9 mouse cellular contexts compared by ENCODE assay signal in the genomic region with DNA sequence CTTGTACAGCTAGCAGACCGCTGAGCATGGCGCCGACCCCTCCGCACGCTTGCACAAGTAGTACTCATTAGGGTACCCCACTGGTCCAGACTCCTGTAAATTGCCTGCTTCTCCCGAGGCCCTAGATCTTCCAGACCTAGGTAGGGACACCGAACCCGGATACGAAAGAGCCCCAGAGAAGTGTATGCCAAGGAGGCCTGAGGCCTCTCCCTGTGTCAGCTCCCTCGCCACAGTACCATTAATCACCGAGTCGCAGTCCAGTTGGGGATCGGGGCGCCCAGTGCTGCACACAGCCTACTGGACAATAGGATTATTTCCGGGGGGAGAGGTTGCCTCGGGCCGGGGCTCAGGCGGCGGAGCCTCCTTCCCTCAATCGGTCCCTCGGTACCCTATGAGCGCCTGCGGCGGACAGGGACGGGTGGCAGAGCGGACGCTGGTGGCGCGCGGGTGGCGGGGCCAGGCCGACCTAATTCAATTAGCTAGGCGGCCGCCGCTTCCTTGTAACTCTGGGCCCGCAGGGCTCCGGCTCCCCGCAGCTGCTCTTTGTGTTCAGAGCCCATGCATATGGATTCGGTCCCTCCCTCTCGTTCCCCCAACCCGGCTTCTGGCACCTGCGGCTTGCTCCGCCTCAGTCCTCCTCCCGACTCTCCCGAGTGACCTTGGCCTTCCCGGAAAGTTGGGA. TPM values are rescaled to one million over a fixed set of nuclear protein-coding genes. Genes with fewer than 3 reads are reported as not detected.
DNase-seq lines count a peak whose midpoint lies in the region; ATAC-seq and TF ChIP-seq lines count a peak whose summit lies in the region.
"Had no signal": no experiment of that assay in that cellular context is flagged by ENCODE, and none has a peak within 500 bp of the region (broad histone marks: within the 10 kb centered on the region; RNA-seq: fewer than 3 reads in every experiment).

No protein-coding gene starts in this region.

- H3K9me3 ChIP-seq in stomach, embryonic 14.5 days (ENCODE audit: control insufficient read depth, low read depth, low read length) = no peaks in the 10 kb centered on the region
- no peaks in the 10 kb centered on the region for H3K9me3 ChIP-seq in stomach, postnatal 0 days (ENCODE audit: control insufficient read depth, low read length)
- H3K9me3 ChIP-seq in forebrain, embryonic 14.5 days (replicated peaks; ENCODE audit: control insufficient read depth, low read length) = no peaks in the 10 kb centered on the region
- H3K9me3 ChIP-seq in limb, embryonic 15.5 days = no peaks in the 10 kb centered on the region
- H3K9me3 ChIP-seq: liver, embryonic 15.5 days had no signal

- peak overlapping the region; percentile 11; the same call in 1 of the 2 replicates for H3K4me3 ChIP-seq in stomach, embryonic 14.5 days (ENCODE audit: low read depth, low read length)
- no peak overlapping the region for H3K4me3 ChIP-seq in stomach, postnatal 0 days (ENCODE audit: low read depth, low read length)
- H3K4me3 ChIP-seq in forebrain, embryonic 14.5 days (ENCODE audit: low read depth, low read length) = peak overlapping the region; percentile 8; the same call in 1 of the 2 replicates
- no peak overlapping the region for H3K4me3 ChIP-seq in limb, embryonic 15.5 days
- H3K4me3 ChIP-seq in lung, adult 2 months (replicated peaks; ENCODE audit: extremely low read depth, low read depth, low read length) = no peak overlapping the region
- H3K4me3 ChIP-seq: liver, embryonic 15.5 days had no signal

- TF ChIP-seq CTCF in stomach, postnatal 0 days (IDR thresholded peaks at IDR 0.05; ENCODE audit: low read depth) = no peak
- no peak for TF ChIP-seq CTCF in lung, adult 2 months (IDR thresholded peaks at IDR 0.05; ENCODE audit: insufficient read depth, low read length)

- peaks cover 88% of the 10 kb centered on the region for H3K27me3 ChIP-seq in stomach, embryonic 14.5 days (ENCODE audit: control insufficient read depth, insufficient read depth, low read length)
- peaks cover 38% of the 10 kb centered on the region; the same call in 1 of the 2 replicates for H3K27me3 ChIP-seq in stomach, postnatal 0 days (ENCODE audit: control insufficient read depth, insufficient read depth, low read length)
- peaks cover 100% of the 10 kb centered on the region for H3K27me3 ChIP-seq in forebrain, embryonic 14.5 days (replicated peaks; ENCODE audit: control insufficient read depth, insufficient read depth, low read length)
- peaks cover 100% of the 10 kb centered on the region for H3K27me3 ChIP-seq in limb, embryonic 15.5 days

- H3K27ac ChIP-seq in stomach, embryonic 14.5 days (ENCODE audit: low read length) = no peak overlapping the region
- H3K27ac ChIP-seq in stomach, postnatal 0 days (replicated peaks) = no peak overlapping the region
- no peak overlapping the region for H3K27ac ChIP-seq in forebrain, embryonic 14.5 days (ENCODE audit: low read depth, low read length)
- H3K27ac ChIP-seq in limb, embryonic 15.5 days = no peak overlapping the region
- H3K27ac ChIP-seq: liver, embryonic 15.5 days had no signal

- H3K4me2 ChIP-seq in stomach, embryonic 14.5 days (replicated peaks; ENCODE audit: low read depth, low read length) = peak overlapping the region; percentile 23
- no peak overlapping the region for H3K4me2 ChIP-seq in stomach, postnatal 0 days (replicated peaks; ENCODE audit: low read depth)
- H3K4me2 ChIP-seq in forebrain, embryonic 14.5 days (ENCODE audit: low read length) = peak overlapping the region; percentile 34
- 0 out of 2 replicates have a peak overlapping the region, but pooled peaks have one; percentile 4 for H3K4me2 ChIP-seq in limb, embryonic 15.5 days
- H3K4me2 ChIP-seq: liver, embryonic 15.5 days had no signal

- WGBS in stomach, embryonic 14.5 days = 3% methylated on average over 46 of the region's 46 CpGs
- under 1% methylated on average over 46 of the region's 46 CpGs for WGBS in stomach, postnatal 0 days
- 1% methylated on average over 46 of the region's 46 CpGs for WGBS in forebrain, embryonic 14.5 days
- WGBS in limb, embryonic 15.5 days = 2% methylated on average over 46 of the region's 46 CpGs
- 3% methylated on average over 46 of the region's 46 CpGs for WGBS in lung, adult 2 months

- no peak for TF ChIP-seq EP300 in stomach, postnatal 0 days (optimal IDR thresholded peaks at IDR 0.05)

- DNase-seq in stomach, postnatal 0 days (ENCODE audit: low spot score) = no peak
- no peak for DNase-seq in forebrain, embryonic 14.5 days (ENCODE audit: low spot score)
- DNase-seq in layer of hippocampus, postnatal 25 days (ENCODE audit: extremely low spot score in 1 of 2, low spot score in 1 of 2) = no peak
- DNase-seq in layer of hippocampus, postnatal 10 days (ENCODE audit: low spot score in 2 of 2) = no peak
- DNase-seq in lung, adult 2 months = no peak

- no peak overlapping the region for H3K9ac ChIP-seq in stomach, embryonic 14.5 days (replicated peaks; ENCODE audit: low read depth, low read length)
- no peak overlapping the region for H3K9ac ChIP-seq in stomach, postnatal 0 days (ENCODE audit: low read length)
- H3K9ac ChIP-seq in forebrain, embryonic 14.5 days (ENCODE audit: low read length) = no peak overlapping the region
- no peak overlapping the region for H3K9ac ChIP-seq in limb, embryonic 15.5 days
- H3K9ac ChIP-seq: liver, embryonic 15.5 days had no signal

- ATAC-seq in stomach, embryonic 14.5 days (ENCODE audit: insufficient number of reproducible peaks, insufficient read depth, low FRiP score, low read depth) = no peak
- ATAC-seq in stomach, postnatal 0 days (ENCODE audit: low FRiP score, low TSS enrichment) = no peak
- ATAC-seq in forebrain, embryonic 14.5 days = no peak
- no peak for ATAC-seq in limb, embryonic 15.5 days (ENCODE audit: insufficient number of reproducible peaks, low FRiP score, low TSS enrichment, low read depth)

- no peaks in the 10 kb centered on the region for H3K4me1 ChIP-seq in stomach, embryonic 14.5 days (ENCODE audit: control insufficient read depth, insufficient read depth, low read length)
- no peaks in the 10 kb centered on the region for H3K4me1 ChIP-seq in stomach, postnatal 0 days (replicated peaks; ENCODE audit: control insufficient read depth, insufficient read depth)
- no peaks in the 10 kb centered on the region for H3K4me1 ChIP-seq in forebrain, embryonic 14.5 days (ENCODE audit: control insufficient read depth, insufficient read depth, low read length)
- H3K4me1 ChIP-seq in limb, embryonic 15.5 days = peaks cover 7% of the 10 kb centered on the region
- H3K4me1 ChIP-seq in lung, adult 2 months (ENCODE audit: control insufficient read depth, insufficient read depth, low read length) = no peaks in the 10 kb centered on the region
- H3K4me1 ChIP-seq: liver, embryonic 15.5 days had no signal

- H3K36me3 ChIP-seq in stomach, embryonic 14.5 days (ENCODE audit: control insufficient read depth, insufficient read depth, low read length) = no peaks in the 10 kb centered on the region
- no peaks in the 10 kb centered on the region for H3K36me3 ChIP-seq in stomach, postnatal 0 days (ENCODE audit: control insufficient read depth, insufficient read depth, low read length)
- H3K36me3 ChIP-seq in forebrain, embryonic 14.5 days (ENCODE audit: control insufficient read depth, insufficient read depth, low read length) = no peaks in the 10 kb centered on the region
- no peaks in the 10 kb centered on the region for H3K36me3 ChIP-seq in limb, embryonic 15.5 days
- H3K36me3 ChIP-seq: liver, embryonic 15.5 days had no signal

- no peak for TF ChIP-seq POLR2A in lung, adult 2 months (IDR thresholded peaks at IDR 0.05; ENCODE audit: borderline replicate concordance, extremely low read depth, low read depth, low read length)

RNA-seq across cellular contexts. Expression of a gene that starts 7.1 kb away (rescaled TPM):
- 0.12 and 0.86 TPM in 2 replicates for polyA plus RNA-seq in stomach, embryonic 14.5 days (2014; fragmentation: Nextera tagmentation; extraction: Ambion mirVana)
- not detected in 2 replicates for polyA plus RNA-seq in stomach, postnatal 0 days (2015; fragmentation: Nextera tagmentation; extraction: Ambion mirVana)
- polyA plus RNA-seq in forebrain, embryonic 14.5 days (2014; fragmentation: Nextera tagmentation; extraction: Ambion mirVana) = not detected in 2 replicates
- 0.87 and 0.88 TPM in 2 replicates for polyA plus RNA-seq in limb, embryonic 15.5 days (2015; fragmentation: Nextera tagmentation; extraction: Ambion mirVana)
- not detected for total RNA-seq in layer of hippocampus, postnatal 25 days (2021)
- total RNA-seq in layer of hippocampus, postnatal 10 days (2021) = not detected
- not detected in 2 replicates for polyA plus RNA-seq in lung, adult 2 months (2012; rRNA removed)
- total RNA-seq: common myeloid progenitor, adult 5-6 weeks had no signal
- polyA plus RNA-seq: liver, embryonic 15.5 days had no signal

Comparison
In these comparisons a context has a peak if more than half of its experiments do, and no peak if none do; other contexts are left out.
1. H3K4me3 ChIP-seq: peak in stomach, embryonic 14.5 days (single experiment) and forebrain, embryonic 14.5 days (single experiment); none in stomach, postnatal 0 days (single experiment), limb, embryonic 15.5 days (single experiment) and lung, adult 2 months (single experiment).